Mouse (Mus musculus): Measurements from ENCODE around the gene Shroom4.
A peak's percentile ranks its signal among the peaks of the same experiment; 100 is the strongest.
"Not testable (repeated sequence)": the region's sequence is repeated elsewhere in the genome, so short reads cannot be mapped to it uniquely, and the experiment has no call there.

Shroom4 gene

GRCm38 (mm10) chrX:6399626-6400397 lies at the start of gene Shroom4:
TSS of gene Shroom4 (plus strand) at chrX:6399854.
- peak; percentile 78 for DNase-seq (ENCODE audit: low spot score)

- no peak for DNase-seq (ENCODE audit: low spot score)
These were observed 42.8 kb upstream of the Shroom4 start for GRCm38 (mm10) chrX:6356876-6357275.

GRCm38 (mm10) chrX:6357503-6358114 lies 42.0 kb upstream of the Shroom4 start:
- DNase-seq (ENCODE audit: low spot score): no peak

GRCm38 (mm10) chrX:6368822-6369221 lies 30.8 kb upstream of the Shroom4 start:
- DNase-seq (ENCODE audit: low spot score): no peak

- DNase-seq (ENCODE audit: low spot score): no peak
These were observed 28.9 kb upstream of the Shroom4 start for GRCm38 (mm10) chrX:6370706-6371105.

GRCm38 (mm10) chrX:6393861-6394260 lies 5.8 kb upstream of the Shroom4 start:
- no peak for DNase-seq (ENCODE audit: low spot score)

- DNase-seq (ENCODE audit: low spot score): no peak
These were observed 461 bp upstream of the Shroom4 start for GRCm38 (mm10) chrX:6399193-6399592.

- peak; percentile 17 for DNase-seq (ENCODE audit: low spot score)
These were observed 855 bp downstream of the Shroom4 start for GRCm38 (mm10) chrX:6400398-6401020.

- DNase-seq (ENCODE audit: low spot score): no peak
These were observed 3.3 kb downstream of the Shroom4 start for GRCm38 (mm10) chrX:6402921-6403320.

- no peak for DNase-seq (ENCODE audit: low spot score)
These were observed 9.5 kb downstream of the Shroom4 start for GRCm38 (mm10) chrX:6409114-6409513.

GRCm38 (mm10) chrX:6415412-6415811 lies 15.8 kb downstream of the Shroom4 start:
- DNase-seq (ENCODE audit: low spot score): no peak

GRCm38 (mm10) chrX:6415936-6416335 lies 16.3 kb downstream of the Shroom4 start:
- DNase-seq (ENCODE audit: low spot score): no peak

GRCm38 (mm10) chrX:6418140-6418539 lies 18.5 kb downstream of the Shroom4 start:
- no peak for DNase-seq (ENCODE audit: low spot score)

GRCm38 (mm10) chrX:6435260-6435659 lies 35.6 kb downstream of the Shroom4 start:
- DNase-seq (ENCODE audit: low spot score): no peak

GRCm38 (mm10) chrX:6446422-6446821 lies 46.8 kb downstream of the Shroom4 start:
- DNase-seq (ENCODE audit: low spot score): no peak

- no peak for DNase-seq (ENCODE audit: low spot score)
These were observed 48.3 kb downstream of the Shroom4 start for GRCm38 (mm10) chrX:6448001-6448400.

- no peak for DNase-seq (ENCODE audit: low spot score)
These were observed 53.6 kb downstream of the Shroom4 start for GRCm38 (mm10) chrX:6453220-6453619.

GRCm38 (mm10) chrX:6469251-6469650 lies 69.6 kb downstream of the Shroom4 start:
- DNase-seq (ENCODE audit: low spot score): not testable (repeated sequence)

GRCm38 (mm10) chrX:6472563-6472962 lies 72.9 kb downstream of the Shroom4 start:
- not testable (repeated sequence) for DNase-seq (ENCODE audit: low spot score)

- DNase-seq (ENCODE audit: low spot score): no peak
These were observed 75.5 kb downstream of the Shroom4 start for GRCm38 (mm10) chrX:6475177-6475576.

- DNase-seq (ENCODE audit: low spot score): no peak
These were observed 82.6 kb downstream of the Shroom4 start for GRCm38 (mm10) chrX:6482268-6482667.

GRCm38 (mm10) chrX:6483817-6484216 lies 84.2 kb downstream of the Shroom4 start:
- no peak for DNase-seq (ENCODE audit: low spot score)

GRCm38 (mm10) chrX:6490433-6490832 lies 90.8 kb downstream of the Shroom4 start:
- no peak for DNase-seq (ENCODE audit: low spot score)

All from yolk sac, embryonic 10.5 days (tissue).